Mouse (Mus musculus) urinary bladder, adult 2 months (tissue): ENCODE results near the gene Ear1. TPM values are rescaled to one million over a fixed set of nuclear protein-coding genes. Genes with fewer than 3 reads are reported as not detected.
"Not testable (repeated sequence)": the region's sequence is repeated elsewhere in the genome, so short reads cannot be mapped to it uniquely, and the experiment has no call there.

Experiments
- DNase-seq: peaks from one replicate; pipeline ENCODE4 v3.0.0; 2022; ENCODE audit warnings: low spot score
- polyA plus RNA-seq: library from polyadenylated mRNA; depleted of rRNA; stranded (reverse); fragments of >200 nt; gene quantifications from 2 replicates; pipeline ENCODE4 v1.2.3, GENCODE M21; 2012; rRNA removed

The Ear1 gene
- 0.12 TPM in 1 of 2 replicates, not detected in the other for polyA plus RNA-seq

DNA sequence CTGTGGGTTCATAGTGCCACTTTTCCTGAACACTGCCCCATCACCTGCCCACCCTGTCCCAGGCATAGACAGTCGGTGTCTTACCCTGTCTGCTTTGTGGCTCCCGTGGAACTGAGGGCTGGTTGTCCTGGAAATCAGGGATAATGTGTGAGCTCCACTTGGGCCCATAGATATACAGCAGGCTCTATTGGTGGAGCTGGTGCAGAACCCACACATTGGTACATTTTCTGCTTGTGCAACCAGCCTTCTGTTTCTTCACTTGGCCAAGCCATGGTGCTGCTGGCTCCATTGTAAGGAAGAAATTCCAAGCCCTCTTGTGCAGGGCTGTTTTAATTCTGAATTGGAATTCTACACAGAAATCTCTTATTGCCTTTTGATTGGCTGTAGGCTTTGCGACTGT lies at the start of gene Ear1:
Gene Ear1, minus strand, starts transcription at position 101 of the 400 bp plus-strand sequence.
- DNase-seq = not testable (repeated sequence)

DNA sequence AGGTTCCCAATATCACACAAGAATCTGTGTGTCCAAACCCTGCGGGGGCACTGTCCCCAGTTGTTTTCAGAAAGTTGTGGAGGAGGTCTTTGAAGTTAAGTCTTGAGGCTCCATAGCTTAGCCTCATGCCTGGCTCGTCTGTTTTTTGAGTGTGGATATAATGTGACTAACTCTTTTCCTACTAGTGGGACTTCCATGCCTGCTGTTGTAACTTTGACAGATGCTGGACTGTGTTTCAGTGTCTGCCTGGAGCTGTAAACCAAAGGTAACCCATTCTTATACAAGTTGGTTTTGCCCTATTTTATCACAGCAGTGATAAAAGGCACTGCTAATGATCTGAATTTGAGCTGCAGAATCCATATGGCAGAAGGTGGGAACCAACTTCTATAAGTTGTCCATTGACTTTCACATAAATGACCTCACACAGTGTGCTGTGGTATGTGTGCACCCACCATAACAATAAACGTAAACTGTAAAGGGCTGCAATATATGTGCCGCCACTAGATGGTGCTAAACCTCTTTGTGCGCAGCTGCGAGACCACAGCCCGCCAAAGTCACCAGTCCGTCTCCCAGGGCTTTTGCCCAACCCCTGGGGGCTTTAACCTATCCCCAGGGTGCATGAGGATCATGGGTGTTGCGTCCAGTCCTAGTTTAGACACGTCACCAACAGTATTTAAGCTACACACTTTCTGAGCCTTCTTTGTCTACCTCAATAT lies 49.5 kb upstream of the Ear1 start, which contains the start of gene Gm8113:
Gene Gm8113, plus strand, starts transcription at position 703 of the 716 bp plus-strand sequence.
- DNase-seq = peak; percentile 19

DNA sequence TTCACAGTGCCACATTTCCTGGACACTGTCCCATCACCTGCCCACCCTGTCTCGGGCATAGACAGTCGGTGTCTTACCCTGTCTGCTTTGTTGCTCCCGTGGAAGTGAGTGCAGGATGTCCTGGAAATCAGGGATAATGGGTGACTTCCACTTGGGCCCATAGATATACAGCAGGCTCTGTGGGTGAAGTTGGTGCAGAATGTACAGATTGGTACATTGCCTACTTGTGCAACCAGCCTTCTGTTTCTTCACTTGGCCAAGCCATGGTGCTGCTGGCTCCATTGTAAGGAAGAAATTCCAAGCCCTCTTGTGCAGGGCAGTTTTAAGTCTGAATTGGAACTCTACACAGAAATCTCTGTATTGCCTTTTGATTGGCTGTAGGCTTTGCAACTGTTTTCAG lies 48.1 kb upstream of the Ear1 start, which contains the start of gene Ear10:
Gene Ear10, minus strand, starts transcription at position 101 of the 400 bp plus-strand sequence.
- DNase-seq = not testable (repeated sequence)

DNA sequence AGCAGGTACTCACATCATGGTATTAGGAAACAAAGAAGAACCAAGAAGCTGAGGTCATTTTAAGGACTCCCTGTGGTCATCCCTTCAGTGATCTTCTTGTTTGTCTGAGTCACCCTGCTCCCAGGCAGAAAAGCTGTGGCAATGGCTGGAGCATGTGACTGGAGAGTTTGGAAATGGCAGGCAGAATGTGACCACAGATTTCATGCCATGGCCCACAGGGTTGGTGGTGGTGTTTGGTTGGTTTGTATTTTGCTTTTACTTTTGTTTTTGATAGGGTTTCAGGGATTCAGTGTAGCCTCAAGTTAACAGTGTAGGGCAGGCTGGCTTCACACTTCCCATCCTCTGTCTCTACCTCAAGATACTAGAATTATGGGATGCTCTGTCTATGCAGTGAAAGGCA lies 42.9 kb upstream of the Ear1 start:
- DNase-seq = not testable (repeated sequence)

DNA sequence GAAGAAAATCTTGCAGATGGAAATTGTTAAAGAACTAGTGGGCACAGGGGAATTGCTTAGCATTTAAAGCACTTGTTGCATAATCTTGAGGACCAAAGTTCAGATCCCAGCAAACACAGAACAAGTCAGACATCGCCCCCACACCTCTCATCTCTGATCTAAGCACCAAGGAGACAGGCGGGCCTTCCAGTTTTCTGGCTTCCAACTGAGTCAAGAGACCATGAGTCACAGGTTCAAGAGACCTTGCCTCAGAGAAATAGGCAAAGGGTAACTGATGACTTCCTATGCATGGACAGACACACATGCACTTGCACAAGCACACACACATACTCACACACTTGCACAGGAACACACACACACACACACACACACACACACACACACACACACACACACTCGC lies 23.3 kb upstream of the Ear1 start:
- DNase-seq = not testable (repeated sequence)

DNA sequence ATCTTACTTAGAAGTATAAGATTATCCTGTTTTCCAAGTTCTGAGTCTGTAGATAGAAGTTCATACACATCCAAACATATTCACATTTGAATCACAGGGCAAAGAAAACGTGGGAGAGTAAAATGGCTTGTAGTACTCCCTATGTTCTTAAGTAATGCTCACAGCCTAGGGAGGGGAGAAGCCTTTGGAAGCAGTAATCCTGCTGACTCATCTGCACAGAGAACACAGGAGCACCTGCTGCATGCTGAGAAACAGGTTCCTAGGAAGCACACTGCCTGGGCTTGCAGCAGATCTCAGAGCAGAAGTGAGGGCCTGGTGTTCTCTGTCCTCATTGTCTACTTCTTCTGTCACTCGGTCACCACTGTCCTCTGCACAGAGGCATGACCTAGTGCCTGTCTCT lies 20.0 kb upstream of the Ear1 start:
- not testable (repeated sequence) for DNase-seq

- DNase-seq = not testable (repeated sequence)
Observed at GRCm38 (mm10) chr14:43891288-43891687, 16.0 kb upstream of the Ear1 start.

GRCm38 (mm10) chr14:43886235-43886634 lies 10.9 kb upstream of the Ear1 start:
- not testable (repeated sequence) for DNase-seq

- not testable (repeated sequence) for DNase-seq
Observed at GRCm38 (mm10) chr14:43879966-43880545, 4.7 kb upstream of the Ear1 start.

- not testable (repeated sequence) for DNase-seq
Observed at GRCm38 (mm10) chr14:43877789-43878188, 2.5 kb upstream of the Ear1 start.

- not testable (repeated sequence) for DNase-seq
Observed at GRCm38 (mm10) chr14:43874862-43875261, 455 bp downstream of the Ear1 start.

GRCm38 (mm10) chr14:43860522-43860921 lies 14.8 kb downstream of the Ear1 start:
- DNase-seq = not testable (repeated sequence)

DNA sequence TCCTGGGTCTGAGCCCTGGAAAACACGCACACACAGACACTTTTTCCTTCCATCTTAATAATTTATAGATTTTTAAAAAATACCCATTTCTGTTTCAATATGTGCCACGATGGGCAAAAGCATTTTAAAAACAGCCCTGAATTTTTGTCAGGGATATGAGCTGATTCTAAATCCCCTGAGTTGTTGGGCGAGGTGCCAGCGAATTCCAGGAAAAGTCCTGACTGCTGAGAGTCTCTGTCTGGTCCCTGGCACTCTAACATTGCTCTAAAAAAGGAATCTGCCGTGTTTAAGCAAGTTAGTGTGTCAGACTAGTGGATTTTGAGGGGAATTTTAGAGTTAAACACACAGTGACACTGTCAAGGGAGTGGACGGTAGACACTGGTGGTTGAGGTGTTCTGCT lies 15.9 kb downstream of the Ear1 start:
- not testable (repeated sequence) for DNase-seq

- DNase-seq = not testable (repeated sequence)
Observed at GRCm38 (mm10) chr14:43843949-43844573, 31.3 kb downstream of the Ear1 start.

DNA sequence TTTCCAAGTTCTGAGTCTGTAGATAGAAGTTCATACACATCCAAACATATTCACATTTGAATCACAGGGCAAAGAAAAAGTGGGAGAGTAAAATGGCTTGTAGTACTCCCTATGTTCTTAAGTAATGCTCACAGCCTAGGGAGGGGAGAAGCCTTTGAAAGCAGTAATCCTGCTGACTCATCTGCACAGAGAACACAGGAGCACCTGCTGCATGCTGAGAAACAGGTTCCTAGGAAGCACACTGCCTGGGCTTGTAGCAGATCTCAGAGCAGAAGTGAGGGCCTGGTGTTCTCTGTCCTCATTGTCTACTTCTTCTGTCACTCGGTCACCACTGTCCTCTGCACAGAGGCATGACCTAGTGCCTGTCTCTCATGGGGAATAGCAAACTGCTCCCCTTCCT lies 34.3 kb downstream of the Ear1 start:
- DNase-seq = not testable (repeated sequence)

DNA sequence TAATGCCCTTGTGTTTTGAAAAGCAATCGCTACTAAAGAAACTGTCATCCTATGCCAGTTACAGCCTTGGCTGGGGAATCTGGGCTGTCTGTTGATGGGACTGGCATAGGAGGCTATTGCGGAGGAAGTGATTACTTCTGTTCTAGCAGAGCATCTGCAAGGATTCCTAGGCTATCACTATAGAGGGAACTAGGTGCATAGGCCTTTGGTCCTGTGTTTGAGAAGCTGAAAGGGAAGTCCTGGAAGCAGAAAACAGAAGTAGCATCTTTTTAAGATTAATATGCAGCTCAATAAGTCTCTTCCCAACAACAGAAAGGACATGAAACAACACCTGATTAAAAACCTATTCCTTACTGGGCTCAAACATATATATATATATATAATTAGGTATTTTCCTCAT lies 40.0 kb downstream of the Ear1 start:
- DNase-seq = not testable (repeated sequence)

- DNase-seq = not testable (repeated sequence)
Observed at GRCm38 (mm10) chr14:43830385-43830784, 44.9 kb downstream of the Ear1 start.

DNA sequence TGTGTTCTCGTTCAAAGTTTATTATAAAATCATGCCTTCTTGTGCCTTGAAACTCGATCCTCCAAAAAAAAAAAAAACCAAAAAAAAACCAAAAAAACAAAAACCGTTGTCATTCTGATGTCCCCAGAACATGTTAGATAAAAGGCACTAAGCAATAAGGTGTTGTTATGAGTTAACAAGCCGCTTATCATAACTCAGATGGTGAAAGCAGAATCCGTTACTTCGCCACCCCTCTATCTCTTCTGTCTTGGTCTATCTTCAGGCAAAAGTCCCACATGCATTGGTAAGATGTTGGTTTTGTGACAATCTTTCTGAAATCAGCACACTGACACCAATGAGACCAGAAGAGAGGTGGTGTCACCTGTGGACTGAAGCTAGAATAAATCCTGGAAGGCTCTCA lies 51.1 kb downstream of the Ear1 start:
- DNase-seq = not testable (repeated sequence)

- DNase-seq = not testable (repeated sequence)
Observed at GRCm38 (mm10) chr14:43821869-43822268, 53.4 kb downstream of the Ear1 start.

DNA sequence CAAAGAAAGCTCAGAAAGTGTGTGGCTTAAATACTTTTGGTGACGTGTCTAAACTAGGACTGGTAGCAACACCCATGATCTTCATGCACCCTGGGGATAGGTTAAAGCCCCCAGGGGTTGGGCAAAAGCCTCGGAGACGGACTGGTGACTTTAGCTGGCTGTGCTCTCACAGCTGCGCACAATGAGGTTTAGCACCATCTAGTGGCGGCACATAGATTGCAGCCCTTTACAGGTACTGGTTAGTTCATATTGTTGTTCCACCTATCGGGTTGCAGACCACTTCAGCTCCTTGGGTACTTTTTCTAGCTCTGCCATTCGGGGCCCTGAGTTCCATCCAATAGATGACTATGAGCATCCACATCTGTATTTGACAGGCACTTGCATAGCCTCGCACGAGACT lies 62.9 kb downstream of the Ear1 start:
- DNase-seq = not testable (repeated sequence)

DNA sequence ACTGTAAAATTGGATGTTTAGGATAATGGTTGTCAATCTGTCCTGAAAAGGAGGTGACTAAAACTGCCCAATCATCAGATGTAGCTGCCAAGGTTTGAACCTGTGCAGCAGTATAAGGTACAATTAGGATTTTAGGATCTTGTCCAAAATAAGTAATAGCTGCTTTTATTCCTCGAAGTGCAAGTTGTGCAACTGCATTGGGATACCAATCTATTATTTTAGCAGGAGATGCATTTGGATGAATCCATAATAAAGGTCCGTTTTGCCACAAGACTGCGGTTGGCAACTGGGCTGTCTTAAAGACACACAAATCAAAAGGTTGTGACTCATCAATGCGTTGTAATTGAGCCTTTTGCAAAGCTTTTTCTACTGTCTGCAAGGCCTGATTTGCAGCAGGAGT lies 67.2 kb downstream of the Ear1 start:
- DNase-seq = not testable (repeated sequence)

- not testable (repeated sequence) for DNase-seq
Observed at GRCm38 (mm10) chr14:43804435-43804834, 70.9 kb downstream of the Ear1 start.
